Mouse (Mus musculus) midbrain, embryonic 13.5 days (tissue): ENCODE data around the gene Mme. TPM values are rescaled to one million over a fixed set of nuclear protein-coding genes. Genes with fewer than 3 reads are reported as not detected.

Source experiments
- ATAC-seq: fragments of 200-750 bp; cut with Nextera tagmentation; 2 replicates; pipeline ENCODE4 v1.8.0; 2017; ENCODE audit warnings: mild to moderate bottlenecking, moderate TSS enrichment, moderate library complexity
- H3K27ac ChIP-seq: fragments of 300-500 bp; sonication (generic); 2 replicates; pipeline ENCODE4 v1.5.1; 2015; ENCODE audit warnings: inconsistent platforms, mild to moderate bottlenecking, moderate library complexity
- H3K27me3 ChIP-seq: fragments of 300-500 bp; sonication (generic); 2 replicates; pipeline ENCODE4 v1.6.1; 2015; ENCODE audit warnings: mild to moderate bottlenecking, inconsistent platforms
- H3K36me3 ChIP-seq: fragments of 300-500 bp; sonication (generic); 2 replicates; pipeline ENCODE4 v1.6.1; 2015; ENCODE audit warnings: mild to moderate bottlenecking, inconsistent platforms
- H3K4me1 ChIP-seq: fragments of 300-500 bp; sonication (generic); replicated peaks from 2 replicates; pipeline ENCODE4 v1.6.1; 2015; ENCODE audit warnings: inconsistent platforms
- H3K4me2 ChIP-seq: fragments of 300-500 bp; sonication (generic); replicated peaks from 2 replicates; pipeline ENCODE4 v1.6.1; 2015; ENCODE audit warnings: moderate library complexity, mild to moderate bottlenecking, inconsistent platforms
- H3K4me3 ChIP-seq: fragments of 300-500 bp; sonication (generic); replicated peaks from 2 replicates; pipeline ENCODE4 v1.5.1; 2015; ENCODE audit warnings: mild to moderate bottlenecking, inconsistent platforms
- H3K9ac ChIP-seq: fragments of 300-500 bp; sonication (generic); replicated peaks from 2 replicates; pipeline ENCODE4 v1.6.1; 2015; ENCODE audit warnings: mild to moderate bottlenecking, inconsistent platforms
- H3K9me3 ChIP-seq: fragments of 300-500 bp; sonication (generic); 2 replicates; pipeline ENCODE4 v1.6.1; 2016; ENCODE audit warnings: mild to moderate bottlenecking, inconsistent platforms
- WGBS: fragments of 180-500 bp; shearing (Covaris S2); methylation state at CpG from one replicate; pipeline ENCODE4 v1.1.7; 2015; 5-methylcytosine and 5-hydroxymethylcytosine counted together
- polyA plus RNA-seq: library from polyadenylated mRNA; unstranded; fragments of >200 nt; fragmentation: Nextera tagmentation; extraction: Ambion mirVana; gene quantifications from 2 replicates; pipeline ENCODE4 v1.2.1, GENCODE M21; 2015

The Mme gene
- polyA plus RNA-seq, 1 experiment from 2014 or later = 2.8 TPM

GRCm38 (mm10) chr3:63359512-63359911 is 118.2 kb downstream of the Mme start:
- Histone ChIP-seq H3K9me3 (no peaks in the 10 kb centered on the region), H3K9ac (no peak overlapping the region), H3K27ac (no peak overlapping the region), H3K36me3 (no peaks in the 10 kb centered on the region), H3K4me1 (no peaks in the 10 kb centered on the region), H3K4me3 (no peak overlapping the region), H3K27me3 (no peaks in the 10 kb centered on the region), H3K4me2 (no peak overlapping the region)
- 89% methylated on average over 1 of the region's 1 CpGs for WGBS
- ATAC-seq = no peak

GRCm38 (mm10) chr3:63384989-63385388 is 143.7 kb downstream of the Mme start:
- no peaks in the 10 kb centered on the region for H3K4me1 ChIP-seq
- no peaks in the 10 kb centered on the region for H3K9me3 ChIP-seq
- H3K27me3 ChIP-seq = no peaks in the 10 kb centered on the region
- H3K36me3 ChIP-seq = no peaks in the 10 kb centered on the region
- 73% methylated on average over 2 of the region's 2 CpGs for WGBS
- no peak overlapping the region for H3K4me2 ChIP-seq
- H3K27ac ChIP-seq = no peak overlapping the region
- no peak for ATAC-seq
- no peak overlapping the region for H3K4me3 ChIP-seq
- no peak overlapping the region for H3K9ac ChIP-seq

DNA sequence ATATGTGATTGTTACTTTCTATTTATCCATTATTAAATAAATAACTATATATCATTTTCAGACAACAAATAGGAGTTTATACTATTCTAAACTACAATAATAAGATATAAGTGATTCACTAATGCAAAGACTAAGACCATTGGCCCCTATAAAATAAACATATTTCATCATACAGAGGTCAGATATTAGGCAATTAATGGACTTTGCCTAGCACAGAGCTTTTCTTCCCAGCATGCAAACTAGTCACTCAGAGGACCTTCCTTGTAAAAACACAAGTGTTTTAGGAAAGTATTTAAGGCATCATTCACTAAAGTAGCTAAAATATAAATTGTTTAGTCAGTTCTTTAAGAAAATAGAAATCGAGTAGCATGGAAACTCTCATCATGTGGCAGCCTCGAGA is 149.4 kb downstream of the Mme start:
- H3K9ac ChIP-seq = no peak overlapping the region
- no peaks in the 10 kb centered on the region for H3K4me1 ChIP-seq
- no peak overlapping the region for H3K27ac ChIP-seq
- H3K36me3 ChIP-seq = no peaks in the 10 kb centered on the region
- no peak for ATAC-seq
- no peaks in the 10 kb centered on the region for H3K9me3 ChIP-seq
- no peak overlapping the region for H3K4me2 ChIP-seq
- H3K4me3 ChIP-seq = no peak overlapping the region
- no peaks in the 10 kb centered on the region for H3K27me3 ChIP-seq
- 85% methylated on average over 2 of the region's 2 CpGs for WGBS

- no peaks in the 10 kb centered on the region for H3K9me3 ChIP-seq
- no peaks in the 10 kb centered on the region for H3K27me3 ChIP-seq
- H3K36me3 ChIP-seq = no peaks in the 10 kb centered on the region
- no peak overlapping the region for H3K27ac ChIP-seq
- H3K4me1 ChIP-seq = no peaks in the 10 kb centered on the region
- H3K4me2 ChIP-seq = no peak overlapping the region
- H3K4me3 ChIP-seq = no peak overlapping the region
- WGBS = 83% methylated on average over 2 of the region's 2 CpGs
- no peak for ATAC-seq
- H3K9ac ChIP-seq = no peak overlapping the region
These were observed 150.0 kb downstream of the Mme start for GRCm38 (mm10) chr3:63391348-63391747.

GRCm38 (mm10) chr3:63394424-63394941 is 153.1 kb downstream of the Mme start:
- no peak overlapping the region for H3K4me3 ChIP-seq
- H3K9ac ChIP-seq = no peak overlapping the region
- H3K27me3 ChIP-seq = no peaks in the 10 kb centered on the region
- WGBS = 92% methylated on average over 4 of the region's 4 CpGs
- H3K9me3 ChIP-seq = no peaks in the 10 kb centered on the region
- no peak overlapping the region for H3K27ac ChIP-seq
- H3K4me2 ChIP-seq = no peak overlapping the region
- no peak for ATAC-seq
- H3K4me1 ChIP-seq = no peaks in the 10 kb centered on the region
- no peaks in the 10 kb centered on the region for H3K36me3 ChIP-seq

- no peak for ATAC-seq
- H3K4me1 ChIP-seq = no peaks in the 10 kb centered on the region
- H3K27me3 ChIP-seq = no peaks in the 10 kb centered on the region
- H3K4me3 ChIP-seq = no peak overlapping the region
- no peak overlapping the region for H3K27ac ChIP-seq
- no peaks in the 10 kb centered on the region for H3K9me3 ChIP-seq
- no peak overlapping the region for H3K4me2 ChIP-seq
- no peaks in the 10 kb centered on the region for H3K36me3 ChIP-seq
- no peak overlapping the region for H3K9ac ChIP-seq
- WGBS = 90% methylated on average over 4 of the region's 4 CpGs
These were observed 156.8 kb downstream of the Mme start for GRCm38 (mm10) chr3:63398171-63398570.

DNA sequence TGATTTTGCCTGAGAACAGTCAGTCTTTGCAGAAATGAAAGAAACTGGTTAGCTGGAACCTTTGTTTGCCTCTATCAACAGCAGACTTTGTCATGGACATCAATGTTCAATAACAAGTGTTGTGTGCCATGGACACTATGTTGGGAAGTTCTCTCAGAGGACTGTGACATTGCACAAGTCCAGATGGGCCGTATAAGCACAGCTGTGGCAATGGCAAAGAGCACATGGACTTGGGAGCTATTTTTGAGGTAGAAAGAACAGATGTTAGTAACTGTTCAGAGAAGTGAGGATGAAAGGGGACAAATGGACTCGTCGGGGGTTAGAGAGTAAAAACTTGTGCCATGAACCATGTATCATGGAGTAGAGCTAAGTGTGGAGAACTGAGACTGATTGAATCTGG is 165.1 kb downstream of the Mme start:
- H3K9ac ChIP-seq = no peak overlapping the region
- no peak for ATAC-seq
- H3K4me3 ChIP-seq = no peak overlapping the region
- no peaks in the 10 kb centered on the region for H3K36me3 ChIP-seq
- no peak overlapping the region for H3K4me2 ChIP-seq
- WGBS = 85% methylated on average over 3 of the region's 3 CpGs
- no peaks in the 10 kb centered on the region for H3K4me1 ChIP-seq
- H3K27me3 ChIP-seq = no peaks in the 10 kb centered on the region
- H3K9me3 ChIP-seq = no peaks in the 10 kb centered on the region
- no peak overlapping the region for H3K27ac ChIP-seq

GRCm38 (mm10) chr3:63411006-63411405 is 169.7 kb downstream of the Mme start:
- Histone ChIP-seq H3K4me1 (no peaks in the 10 kb centered on the region), H3K9me3 (no peaks in the 10 kb centered on the region), H3K9ac (no peak overlapping the region), H3K36me3 (no peaks in the 10 kb centered on the region), H3K4me2 (no peak overlapping the region), H3K27me3 (no peaks in the 10 kb centered on the region), H3K4me3 (no peak overlapping the region), H3K27ac (no peak overlapping the region)
- ATAC-seq = no peak
- WGBS = 85% methylated on average over 4 of the region's 4 CpGs

- no peak overlapping the region for H3K4me3 ChIP-seq
- H3K27me3 ChIP-seq = no peaks in the 10 kb centered on the region
- WGBS = 71% methylated on average over 6 of the region's 6 CpGs
- no peak for ATAC-seq
- no peaks in the 10 kb centered on the region for H3K36me3 ChIP-seq
- H3K4me2 ChIP-seq = no peak overlapping the region
- H3K4me1 ChIP-seq = no peaks in the 10 kb centered on the region
- H3K9me3 ChIP-seq = no peaks in the 10 kb centered on the region
- no peak overlapping the region for H3K9ac ChIP-seq
- H3K27ac ChIP-seq = no peak overlapping the region
These were observed 171.0 kb downstream of the Mme start for GRCm38 (mm10) chr3:63412220-63412937.

DNA sequence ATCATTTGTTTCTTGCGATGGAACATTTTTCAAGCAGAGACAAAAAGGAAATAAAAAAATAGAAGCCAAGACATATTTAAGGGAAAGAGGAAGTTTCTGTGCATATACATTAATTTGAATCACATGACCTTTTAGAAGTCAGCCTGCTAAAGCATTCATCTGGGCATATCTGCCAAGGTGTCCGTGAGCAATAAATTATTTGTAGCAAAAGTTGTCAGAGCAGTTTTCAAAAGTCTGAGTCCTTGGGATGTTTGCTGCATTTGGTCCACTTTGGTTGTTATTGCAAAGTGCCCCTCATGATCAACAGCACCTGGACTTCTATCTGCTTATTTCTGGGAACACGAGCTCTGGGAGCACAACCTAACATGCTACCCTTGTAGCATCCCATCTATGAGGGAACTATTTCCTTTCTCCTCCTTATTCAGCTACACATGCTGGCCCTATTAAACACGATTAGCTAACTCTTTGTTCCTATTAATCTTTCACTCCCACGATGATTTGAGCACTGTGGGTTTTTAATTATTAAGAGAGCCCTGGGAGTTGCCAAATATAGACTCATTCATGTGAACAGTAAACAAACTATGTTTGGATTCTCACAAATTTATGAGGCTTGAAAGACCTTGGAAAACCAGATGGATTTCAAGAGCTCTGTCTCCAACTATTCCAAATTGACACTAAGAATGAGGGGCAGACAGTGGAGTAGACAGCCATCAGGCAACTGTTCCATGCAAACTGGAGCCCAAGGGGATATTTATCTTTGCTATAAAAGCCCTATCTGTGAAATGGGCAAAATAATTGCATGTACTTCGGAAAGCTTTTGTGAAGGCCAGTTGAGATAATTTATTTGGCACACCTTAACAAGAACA is 171.9 kb downstream of the Mme start:
- H3K36me3 ChIP-seq = no peaks in the 10 kb centered on the region
- 86% methylated on average over 6 of the region's 6 CpGs for WGBS
- no peaks in the 10 kb centered on the region for H3K4me1 ChIP-seq
- no peak overlapping the region for H3K27ac ChIP-seq
- H3K27me3 ChIP-seq = no peaks in the 10 kb centered on the region
- no peak overlapping the region for H3K4me2 ChIP-seq
- H3K9ac ChIP-seq = no peak overlapping the region
- H3K4me3 ChIP-seq = no peak overlapping the region
- ATAC-seq = no peak
- H3K9me3 ChIP-seq = no peaks in the 10 kb centered on the region

GRCm38 (mm10) chr3:63417284-63417683 is 175.9 kb downstream of the Mme start:
- H3K4me2 ChIP-seq = no peak overlapping the region
- H3K9me3 ChIP-seq = no peaks in the 10 kb centered on the region
- ATAC-seq = no peak
- no peak overlapping the region for H3K27ac ChIP-seq
- whole genome bisulfite sequencing = 81% methylated on average over 1 of the region's 1 CpGs
- H3K4me3 ChIP-seq = no peak overlapping the region
- H3K27me3 ChIP-seq = no peaks in the 10 kb centered on the region
- H3K4me1 ChIP-seq = no peaks in the 10 kb centered on the region
- no peak overlapping the region for H3K9ac ChIP-seq
- H3K36me3 ChIP-seq = no peaks in the 10 kb centered on the region

DNA sequence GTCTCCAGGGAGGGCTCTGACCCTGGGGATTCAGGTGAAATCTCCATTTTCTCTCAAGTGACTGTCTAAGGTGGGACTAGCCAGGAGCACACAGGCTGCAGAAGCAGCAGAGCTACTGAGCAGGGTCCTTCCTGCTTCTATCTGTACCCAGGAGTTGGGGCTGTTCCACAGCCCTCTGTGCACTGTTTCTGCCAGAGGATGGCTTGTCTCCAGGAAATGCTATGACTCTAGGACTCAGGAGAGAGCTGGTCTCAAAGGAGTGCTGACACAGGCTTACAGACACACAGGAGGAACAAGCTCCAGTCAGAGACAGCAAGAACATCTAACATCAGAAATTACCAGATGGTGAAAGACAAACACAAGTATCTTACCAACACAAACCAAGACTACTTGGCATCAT is 176.4 kb downstream of the Mme start:
- Histone ChIP-seq H3K27ac (no peak overlapping the region), H3K27me3 (no peaks in the 10 kb centered on the region), H3K4me3 (no peak overlapping the region), H3K36me3 (no peaks in the 10 kb centered on the region), H3K9me3 (no peaks in the 10 kb centered on the region), H3K4me2 (no peak overlapping the region), H3K4me1 (no peaks in the 10 kb centered on the region), H3K9ac (no peak overlapping the region)
- ATAC-seq = no peak
